Mouse (Mus musculus) layer of hippocampus, adult 6 months (tissue): ENCODE data around the gene Arhgef17. TPM values are rescaled to one million over a fixed set of nuclear protein-coding genes. Genes with fewer than 3 reads are reported as not detected.

Experiments
- long read RNA-seq, 2 experiments: library from polyadenylated mRNA; unstranded; transcript quantifications; one replicate each; pipeline ENCODE4 v2.0.0; 2019 to 2020
- microRNA-seq: library from miRNA; unstranded; fragments of <30 nt; microRNA quantifications from one replicate; pipeline ENCODE4 v1.2.0, GENCODE M21; 2020
- polyA plus RNA-seq: library from polyadenylated mRNA; unstranded; fragments of <200 nt; fragmentation: Nextera tagmentation; gene quantifications from 2 replicates; pipeline ENCODE4 v1.2.3, GENCODE M21; 2021

The Arhgef17 gene
- polyA plus RNA-seq, result 28.4 and 28.7 TPM in 2 replicates
- long read RNA-seq, experiment 1, full-length matches to known transcripts, result 2 of 33 reads
- long read RNA-seq, experiment 1, partial matches to known transcripts, result 4 of 33 reads
- long read RNA-seq, experiment 1, other reads (novel, unspliced or antisense), result 27 of 33 reads
- long read RNA-seq, experiment 2, full-length matches to known transcripts, result 18 of 101 reads
- long read RNA-seq, experiment 2, partial matches to known transcripts, result 30 of 101 reads
- long read RNA-seq, experiment 2, other reads (novel, unspliced or antisense), result 53 of 101 reads

DNA sequence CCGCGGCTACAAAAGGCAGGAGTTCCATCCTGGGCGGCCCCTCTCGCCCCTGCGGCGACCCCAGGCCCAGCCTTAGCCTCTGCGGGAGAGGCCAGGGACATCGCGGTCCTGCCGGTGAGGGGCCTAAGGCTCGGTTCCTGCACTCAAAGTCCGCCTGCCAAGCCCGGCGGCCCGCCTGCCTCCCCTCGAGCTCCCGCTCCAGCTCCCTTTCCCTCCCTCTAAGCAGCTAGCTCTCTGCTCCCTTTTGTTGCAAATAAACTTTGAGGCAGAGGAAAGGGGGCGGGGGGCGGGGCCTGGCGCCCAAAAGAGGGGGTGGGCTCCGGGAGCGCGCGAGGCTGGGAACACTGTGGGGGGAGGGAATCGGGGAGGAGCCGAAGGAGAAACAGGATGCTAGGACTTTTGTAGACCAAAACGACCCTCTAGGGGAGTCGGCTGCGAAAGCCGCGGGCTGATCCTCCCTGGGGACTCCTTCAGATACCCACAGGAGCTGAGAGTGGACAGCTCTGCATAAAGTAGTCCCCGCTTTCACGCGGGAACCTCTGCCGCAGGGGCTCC lies at the start of gene Arhgef17:
Gene Arhgef17, minus strand, starts transcription at position 182 of the 555 bp plus-strand sequence.

DNA sequence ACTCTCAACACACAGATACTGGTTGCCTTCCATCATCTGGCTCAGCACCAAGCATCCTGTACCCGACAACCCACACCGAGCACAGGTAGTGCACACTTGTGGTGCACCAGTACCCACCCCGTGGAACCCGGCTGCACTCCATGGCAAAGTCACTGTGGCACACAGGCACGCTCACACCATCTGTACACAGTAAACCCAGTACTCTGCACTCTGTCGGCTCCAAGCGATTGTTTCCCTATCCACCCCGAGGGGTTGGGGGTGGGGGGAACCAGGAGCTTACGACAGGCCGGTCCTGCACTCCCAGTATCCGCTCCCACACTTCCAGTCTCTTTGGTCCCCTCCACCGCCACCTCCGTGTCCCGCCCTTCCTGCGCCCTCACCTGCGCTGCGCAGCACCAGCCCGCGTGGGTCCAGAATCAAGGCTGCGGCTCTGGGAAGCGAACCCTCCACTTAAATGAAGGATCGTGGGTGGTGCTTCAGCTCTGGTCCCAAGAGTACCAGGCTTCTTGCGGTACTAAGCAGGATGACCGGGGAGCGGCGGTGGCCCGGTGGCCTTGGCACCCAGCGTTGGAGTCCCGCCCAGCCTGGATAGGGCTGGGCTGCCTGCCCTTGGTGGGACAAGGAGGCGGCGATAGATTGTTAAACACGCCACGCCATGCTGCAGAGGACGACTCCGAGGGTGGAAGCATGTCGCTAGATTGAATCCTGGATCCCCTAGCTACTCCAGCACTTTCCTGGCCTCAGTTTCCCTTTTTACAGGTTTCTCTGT lies 42.4 kb upstream of the Arhgef17 start, which contains the start of gene P2ry6:
Gene P2ry6, minus strand, starts transcription at position 515 of the 769 bp plus-strand sequence.

DNA sequence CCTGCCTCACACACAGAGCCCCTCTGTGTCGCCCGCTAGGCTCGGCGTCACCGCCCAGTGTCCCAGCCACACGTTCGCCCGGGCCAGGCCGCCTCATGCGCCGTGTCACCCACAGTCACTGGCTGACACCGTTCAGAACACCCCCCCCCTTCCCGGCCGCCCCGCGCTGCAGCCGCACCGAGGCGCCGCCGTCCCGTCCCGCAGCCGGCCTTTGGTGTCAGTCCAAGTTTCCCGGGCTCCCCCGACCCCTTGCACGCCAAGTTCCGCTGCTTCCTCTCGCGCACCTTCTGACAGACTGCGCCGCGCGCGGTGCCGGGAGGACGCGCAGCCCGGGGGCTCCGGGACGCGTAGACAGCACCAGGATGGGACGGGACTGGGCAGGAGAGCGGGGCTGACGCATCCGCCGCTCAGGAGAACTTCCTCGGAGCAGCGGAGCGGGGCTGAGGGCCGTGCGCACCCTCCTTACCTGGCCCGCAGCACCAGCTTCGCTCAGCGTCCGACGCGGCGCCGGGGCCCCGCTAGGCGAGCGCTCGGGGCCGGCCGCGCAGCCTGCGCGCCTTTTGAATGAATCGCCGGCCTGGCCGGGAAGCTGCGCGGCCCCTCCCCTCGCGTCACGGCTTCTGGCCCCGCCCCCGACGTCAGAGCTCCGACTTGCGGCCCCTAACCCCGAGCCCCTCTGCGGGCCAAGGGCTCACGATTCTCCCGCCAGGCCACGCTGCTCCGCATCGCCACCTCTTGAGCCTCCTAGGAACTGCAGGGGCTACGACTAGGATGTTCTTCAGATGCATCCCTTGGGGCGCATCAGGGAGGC lies 68.9 kb downstream of the Arhgef17 start, which contains the start of gene Relt:
Gene Relt, minus strand, starts transcription at position 619 of the 811 bp plus-strand sequence.

Small RNA genes within 50 kb of the gene (microRNA-seq; reads per million reads assigned to microRNA genes)
- gene Mir3102, result 1,015 reads per million, percentile 81 among the genes with 10 or more reads in this experiment

Other genes with a start within 250 kb of the Arhgef17 start
- 126 and 175 TPM in 2 replicates for gene Fam168a, start 225.5 kb downstream of the Arhgef17 start, polyA plus RNA-seq
- gene Relt, start 68.7 kb downstream of the Arhgef17 start, polyA plus RNA-seq, result 8.1 and 10.2 TPM in 2 replicates
- gene P2ry6, start 42.5 kb upstream of the Arhgef17 start, polyA plus RNA-seq, result 3.9 and 4.9 TPM in 2 replicates
- 0.55 and 1.0 TPM in 2 replicates for gene P2ry2, start 80.8 kb upstream of the Arhgef17 start, polyA plus RNA-seq
- 5.9 and 6.4 TPM in 2 replicates for gene Fchsd2, start 160.8 kb upstream of the Arhgef17 start, polyA plus RNA-seq